Mouse (Mus musculus) inflammation-experienced regulatory T-cells (primary cell): Measurements from ENCODE around the gene Gm9972. TPM values are rescaled to one million over a fixed set of nuclear protein-coding genes. Genes with fewer than 3 reads are reported as not detected.

Source experiments
- polyA plus RNA-seq, 2 experiments: library from polyadenylated mRNA; unstranded; fragments of 100-300 nt; shearing (Covaris generic); gene quantifications; one replicate each; pipeline ENCODE4 v1.2.1; 2017

Gm9972 gene
- polyA plus RNA-seq: 1 to 10 TPM in 1 of 2 experiments, under 1 TPM in 1; 0.24 to 2.8 TPM

DNA sequence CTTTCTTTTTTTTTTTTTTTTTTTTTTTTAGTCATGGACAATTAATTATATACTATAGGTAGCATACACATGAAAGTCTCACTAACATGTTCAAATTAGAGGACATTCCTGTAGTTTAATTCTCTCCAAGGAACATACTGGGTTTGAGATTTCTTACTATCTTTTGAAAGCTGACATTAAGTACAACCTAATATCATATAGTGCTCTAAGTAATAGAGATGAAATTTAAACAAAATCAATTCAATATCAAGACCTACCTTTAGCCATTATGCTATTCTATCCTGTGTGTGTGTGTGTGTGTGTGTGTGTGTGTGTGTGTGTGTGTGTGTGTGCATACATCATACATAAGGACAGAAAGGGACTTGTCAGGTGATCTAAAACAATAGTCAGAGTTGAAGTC lies at the start of gene Gm9972:
Gene Gm9972 (plus strand): TSS at position 301 of the 400 bp plus-strand sequence.

Other genes starting within 250 kb of the Gm9972 start
- gene Atp10b, start 114.1 kb downstream of the Gm9972 start, polyA plus RNA-seq: 1 to 10 TPM in 1 of 2 experiments, under 1 TPM in 1; 0.19 to 2.2 TPM